ENCODE assay signal across 15 mouse cellular contexts in genomic region chr1:121277466-121277865, GRCm38 (mm10).
"Had no signal": no experiment of that assay in that cellular context is flagged by ENCODE, and none has a peak within 500 bp of the region (broad histone marks: within the 10 kb centered on the region; RNA-seq: fewer than 3 reads in every experiment).

No protein-coding gene starts in this region.

- DNase-seq: lung, adult 2 months; lung, postnatal 14 days; lung, postnatal 36 days; right cerebral cortex, postnatal 14 days; thymus, adult 18-20 months; thymus, postnatal 14 days; thymus, postnatal 36 days had no signal

- H3K27me3 ChIP-seq: lung, embryonic 15.5 days; megakaryocyte, embryonic 14.5 days; midbrain, embryonic 13.5 days; midbrain, embryonic 15.5 days; neural tube, embryonic 12.5 days had no signal

- H3K27ac ChIP-seq: lung, embryonic 15.5 days; macrophage; midbrain, embryonic 13.5 days; midbrain, embryonic 15.5 days; neural tube, embryonic 12.5 days had no signal

- H3K4me2 ChIP-seq: lung, embryonic 15.5 days; midbrain, embryonic 11.5 days; midbrain, embryonic 13.5 days; midbrain, embryonic 15.5 days; neural tube, embryonic 12.5 days had no signal

- H3K9ac ChIP-seq: lung, embryonic 15.5 days; midbrain, embryonic 13.5 days; midbrain, embryonic 15.5 days; neural tube, embryonic 12.5 days had no signal

- H3K4me3 ChIP-seq: lung, embryonic 15.5 days; megakaryocyte, embryonic 14.5 days; midbrain, embryonic 13.5 days; midbrain, embryonic 15.5 days; neural tube, embryonic 12.5 days had no signal

- ATAC-seq: lung, postnatal 0 days; midbrain, embryonic 13.5 days; midbrain, embryonic 15.5 days had no signal

- H3K36me3 ChIP-seq: lung, embryonic 15.5 days; midbrain, embryonic 13.5 days; midbrain, embryonic 15.5 days; neural tube, embryonic 12.5 days had no signal

- H3K9me3 ChIP-seq: lung, embryonic 15.5 days; midbrain, embryonic 13.5 days; midbrain, embryonic 15.5 days; neural tube, embryonic 12.5 days had no signal

- H3K4me1 ChIP-seq: lung, embryonic 15.5 days; megakaryocyte, embryonic 14.5 days; midbrain, embryonic 13.5 days; midbrain, embryonic 15.5 days; neural tube, embryonic 12.5 days had no signal
